ENCODE assay signal across 7 mouse cellular contexts in the genomic region with DNA sequence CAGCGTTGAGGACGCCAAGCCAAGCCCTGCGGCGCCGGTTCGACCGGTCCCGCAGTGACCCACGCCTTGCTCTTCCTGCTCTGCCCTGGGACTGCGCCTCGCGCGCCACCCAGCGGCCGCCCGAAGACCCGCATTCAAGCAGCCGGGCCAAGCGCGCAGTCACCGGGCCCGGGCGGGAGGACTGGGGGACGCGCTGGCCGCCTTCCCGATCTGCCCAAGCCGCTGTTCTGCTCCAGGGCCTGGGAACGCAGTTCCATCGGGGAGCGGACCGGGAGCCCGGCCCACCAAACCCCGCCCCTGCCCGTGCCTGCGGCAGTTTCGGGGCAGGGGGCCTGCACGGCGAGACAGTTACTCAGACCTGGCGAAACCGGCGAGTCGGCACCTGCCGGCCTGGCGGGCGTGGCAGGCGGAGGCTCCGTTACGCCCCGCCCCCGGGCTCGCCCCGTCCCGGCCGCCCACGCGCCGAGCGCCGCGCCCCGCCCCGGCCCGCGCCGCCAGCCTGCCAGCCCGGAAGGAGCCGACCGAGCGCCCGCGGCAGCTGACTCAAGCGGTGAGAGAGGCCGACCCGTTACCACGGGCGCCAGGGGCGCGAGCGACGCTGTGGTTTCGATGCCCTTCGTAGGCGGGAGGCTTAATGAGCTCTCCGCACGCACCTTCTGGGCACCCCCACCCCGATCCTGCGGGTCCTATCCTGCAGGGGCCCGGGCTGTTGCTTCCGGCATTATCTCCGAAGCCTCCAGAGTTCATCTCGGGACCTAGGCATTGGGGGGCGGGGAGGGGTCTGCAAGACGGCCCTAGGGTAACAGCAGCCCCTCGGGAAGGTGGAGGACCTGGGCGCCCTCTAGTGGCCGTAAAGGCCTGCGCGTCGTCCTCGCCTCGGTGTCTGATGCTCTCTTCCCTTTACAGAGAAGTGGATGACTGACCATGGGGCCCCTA. TPM values are rescaled to one million over a fixed set of nuclear protein-coding genes. Genes with fewer than 3 reads are reported as not detected.
DNase-seq lines count a peak whose midpoint lies in the region; ATAC-seq and TF ChIP-seq lines count a peak whose summit lies in the region.

Ap5b1 (plus strand) TSS at position 492 of the 936 bp plus-strand sequence.

- peak; percentile 33 for TF ChIP-seq POLR2A in small intestine, adult 2 months (IDR thresholded peaks at IDR 0.05; ENCODE audit: low read depth, low read length)

- peak; percentile 87 for ATAC-seq in intestine, postnatal 0 days
- peak; percentile 83 for ATAC-seq in midbrain, embryonic 12.5 days (ENCODE audit: low FRiP score, low read depth)

- H3K36me3 ChIP-seq in intestine, postnatal 0 days (ENCODE audit: control insufficient read depth, insufficient read depth): peaks cover 27% of the 10 kb centered on the region
- H3K36me3 ChIP-seq in midbrain, embryonic 12.5 days: no peaks in the 10 kb centered on the region; the same call in 1 of the 2 replicates
- H3K36me3 ChIP-seq in small intestine, adult 2 months (ENCODE audit: control insufficient read depth, insufficient read depth, low read length): peaks cover 25% of the 10 kb centered on the region

- no peaks in the 10 kb centered on the region for H3K27me3 ChIP-seq in intestine, postnatal 0 days (replicated peaks; ENCODE audit: control insufficient read depth, insufficient read depth, low read length)
- H3K27me3 ChIP-seq in midbrain, embryonic 12.5 days: peaks cover 49% of the 10 kb centered on the region
- H3K27me3 ChIP-seq in small intestine, adult 2 months (ENCODE audit: control insufficient read depth, insufficient read depth, low read length): no peaks in the 10 kb centered on the region

- intact Hi-C loops in left cerebral cortex, postnatal 4 days (cut with DNase I): loop anchor here (5.0 kb wide), 1 partner anchor 41 kb away; no protein-coding TSS in a partner anchor

- peak within 1 kb of the TSS; percentile 94 for H3K27ac ChIP-seq in intestine, postnatal 0 days (ENCODE audit: low read depth, low read length)
- H3K27ac ChIP-seq in midbrain, embryonic 12.5 days (replicated peaks): peak within 1 kb of the TSS; percentile 87
- peak within 1 kb of the TSS; percentile 98 for H3K27ac ChIP-seq in small intestine, adult 2 months (ENCODE audit: insufficient read depth, low read depth, low read length)

- H3K4me2 ChIP-seq in intestine, postnatal 0 days (replicated peaks; ENCODE audit: low read depth): peak within 1 kb of the TSS; percentile 95
- H3K4me2 ChIP-seq in midbrain, embryonic 12.5 days (replicated peaks): peak within 1 kb of the TSS; percentile 91

- peak; percentile 99 for TF ChIP-seq CTCF in intestine, postnatal 0 days (IDR thresholded peaks at IDR 0.05; ENCODE audit: low read depth)
- TF ChIP-seq CTCF in small intestine, adult 2 months (IDR thresholded peaks at IDR 0.05; ENCODE audit: extremely low read depth, insufficient read length, insufficient replicate concordance, low read depth, low read length): peak; percentile 97

- under 1% methylated on average over 90 of the region's 102 CpGs for WGBS in intestine, postnatal 0 days
- WGBS in midbrain, embryonic 12.5 days: under 1% methylated on average over 92 of the region's 102 CpGs
- 1% methylated on average over 102 of the region's 102 CpGs for WGBS in small intestine, adult 2 months

- peak within 1 kb of the TSS; percentile 60 for H3K9ac ChIP-seq in intestine, postnatal 0 days (ENCODE audit: low read depth, low read length)
- peak within 1 kb of the TSS; percentile 79 for H3K9ac ChIP-seq in midbrain, embryonic 12.5 days (replicated peaks)

- peak; percentile 85 for DNase-seq in adrenal gland, adult 8-10 months
- peak; percentile 92 for DNase-seq in embryo, embryonic 9.5 days (ENCODE audit: extremely low spot score)
- no peak for DNase-seq in gonadal fat pad, adult 2 months (ENCODE audit: low read depth)
- DNase-seq in left cerebral cortex, postnatal 4 days: peak; percentile 93

- no peaks in the 10 kb centered on the region for H3K9me3 ChIP-seq in intestine, postnatal 0 days (ENCODE audit: control insufficient read depth)
- H3K9me3 ChIP-seq in midbrain, embryonic 12.5 days: no peaks in the 10 kb centered on the region

- 0 out of 2 replicates have a peak, but pooled peaks cover 9% of the 10 kb centered on the region for H3K4me1 ChIP-seq in intestine, postnatal 0 days (replicated peaks; ENCODE audit: control insufficient read depth, insufficient read depth, low read length)
- H3K4me1 ChIP-seq in midbrain, embryonic 12.5 days: peaks cover 20% of the 10 kb centered on the region
- peaks cover 37% of the 10 kb centered on the region for H3K4me1 ChIP-seq in small intestine, adult 2 months (ENCODE audit: control insufficient read depth, insufficient read depth, insufficient read length, low read length)

- H3K4me3 ChIP-seq in intestine, postnatal 0 days (ENCODE audit: low read depth, low read length): peak within 1 kb of the TSS; percentile 74
- peak within 1 kb of the TSS; percentile 79 for H3K4me3 ChIP-seq in midbrain, embryonic 12.5 days
- H3K4me3 ChIP-seq in small intestine, adult 2 months (ENCODE audit: low read depth, low read length): peak within 1 kb of the TSS; percentile 80

RNA-seq across cellular contexts. Expression of gene Ap5b1, which starts in this region (rescaled TPM):
- 10 to 100 TPM; 10.8 to 15.7 (median 13.1) TPM for total RNA-seq in adrenal gland, adult 8-10 months (2022)
- polyA plus RNA-seq in gonadal fat pad, adult 2 months (2012; rRNA removed): 10.0 and 12.0 TPM in 2 replicates
- 13.0 and 15.9 TPM in 2 replicates for polyA plus RNA-seq in intestine, postnatal 0 days (2015; fragmentation: Nextera tagmentation; extraction: Ambion mirVana)
- 10 to 100 TPM; 11.6 to 12.2 TPM for total RNA-seq in left cerebral cortex, postnatal 4 days (2021)
- 2.2 and 2.6 TPM in 2 replicates for polyA plus RNA-seq in midbrain, embryonic 12.5 days (2016; fragmentation: Nextera tagmentation; extraction: Ambion mirVana)
- 20.2 and 37.1 TPM in 2 replicates for polyA plus RNA-seq in small intestine, adult 2 months (2012; rRNA removed)
